Mouse (Mus musculus): ENCODE data around the gene Gm21974. TPM values are rescaled to one million over a fixed set of nuclear protein-coding genes. Genes with fewer than 3 reads are reported as not detected.

Gm21974 gene
- total and polyA plus RNA-seq, 3 experiments = not detected

GRCm38 (mm10) chr7:127903971-127904796 lies 8.9 kb upstream of the Gm21974 start, which contains the start of gene Bckdk:
Bckdk (plus strand) TSS chr7:127904082.
- Histone ChIP-seq H3K79me2 (replicated peaks; ENCODE audit: control insufficient read depth, extremely low read depth, insufficient read depth, poor library complexity, severe bottlenecking) (no peaks in the 10 kb centered on the region), H3K4me2 (ENCODE audit: insufficient read depth, low read depth, poor library complexity, severe bottlenecking) (peak within 1 kb of the TSS; percentile 75), H3K27me3 (replicated peaks) (no peaks in the 10 kb centered on the region), H3K9me3 (replicated peaks; ENCODE audit: low read length) (no peaks in the 10 kb centered on the region), H3K36me3 (replicated peaks in 1 of 2; ENCODE audit: control insufficient read depth in 1 of 2, insufficient read depth in 1 of 2, low read length in 1 of 2) (peaks cover 38 to 42% of the 10 kb centered on the region in 2 experiments), H3K9ac (ENCODE audit: insufficient read depth, low read depth) (peak within 1 kb of the TSS; percentile 94), H3K4me1 (ENCODE audit: control insufficient read depth in 1 of 2, insufficient read depth in 2 of 2) (peaks cover 7 to 14% of the 10 kb centered on the region in 2 experiments; a peak in 3 of 4 replicates), H3K27ac (ENCODE audit: insufficient read depth, low read depth) (no peak within 1 kb of the TSS), H3K4me3 (replicated peaks in 1 of 3; ENCODE audit: low read depth in 2 of 3, low read length in 2 of 3, poor library complexity in 1 of 3) (peak within 1 kb of the TSS; percentile 60 to 80 (median 71))
- DNase-seq (ENCODE audit: extremely low read depth) = peak; percentile 87
- in situ Hi-C loops (cut with MboI; ENCODE audit: low pct_ligation_motif_present, low pct_unique_long_range_greater_than_20kb, low sequenced_read_pairs) (no loop called here), dilution Hi-C loops (cut with MboI; ENCODE audit: extremely low pct_ligation_motif_present, extremely low pct_unique_long_range_greater_than_20kb, low sequenced_read_pairs) (no loop called here)
- no peak for TF ChIP-seq ZC3H11A (IDR thresholded peaks at IDR 0.05; ENCODE audit: low read depth, low read length)
- 0 out of 2 replicates have a peak, but pooled peaks have one; percentile 46 for TF ChIP-seq MEF2A (IDR thresholded peaks at IDR 0.05; ENCODE audit: borderline replicate concordance, low read depth, low read length)
- TF ChIP-seq TCF12 (IDR thresholded peaks at IDR 0.05; ENCODE audit: low read depth, low read length) = peak; percentile 63
- TF ChIP-seq KAT2A (IDR thresholded peaks at IDR 0.05; ENCODE audit: insufficient replicate concordance, low read length) = peak; percentile 84; the same call in 1 of the 2 replicates
- TF ChIP-seq CHD2 (IDR thresholded peaks at IDR 0.05; ENCODE audit: low read length) = peak; percentile 99
- 0 out of 2 replicates have a peak, but pooled peaks have one; percentile 35 for TF ChIP-seq IRF4 (IDR thresholded peaks at IDR 0.05; ENCODE audit: low read depth, low read length)
- TF ChIP-seq ETS1 (conservative IDR thresholded peaks at IDR 0.05; ENCODE audit: low read depth, low read length) = no peak
- TF ChIP-seq NELFE (IDR thresholded peaks at IDR 0.05; ENCODE audit: low read depth, low read length) = peak; percentile 87
- no peak for TF ChIP-seq E2F4 (IDR thresholded peaks at IDR 0.05; ENCODE audit: insufficient replicate concordance, low read depth, low read length)
- TF ChIP-seq HCFC1 (IDR thresholded peaks at IDR 0.05; ENCODE audit: low read depth, low read length) = peak; percentile 94
- TF ChIP-seq RCOR1 (conservative IDR thresholded peaks at IDR 0.05; ENCODE audit: low read depth, low read length) = no peak
- TF ChIP-seq POLR2AphosphoS2 (IDR thresholded peaks at IDR 0.05; ENCODE audit: low read depth, low read length) = no peak; the same call in 1 of the 2 replicates
- TF ChIP-seq ZNF384 (IDR thresholded peaks at IDR 0.05; ENCODE audit: low read depth, low read length) = no peak
- peak; percentile 85 for TF ChIP-seq POLR2A (IDR thresholded peaks at IDR 0.05; ENCODE audit: low read depth, low read length)
- peak; percentile 76 for TF ChIP-seq NRF1 (IDR thresholded peaks at IDR 0.05; ENCODE audit: low read depth, low read length)
- TF ChIP-seq MYC (IDR thresholded peaks at IDR 0.05; ENCODE audit: low read depth, low read length) = no peak
- peak; percentile 71 for TF ChIP-seq ELF1 (IDR thresholded peaks at IDR 0.05; ENCODE audit: low read depth, low read length)
- TF ChIP-seq ZMIZ1 (IDR thresholded peaks at IDR 0.05; ENCODE audit: low read depth, low read length) = peak; percentile 73; the same call in 1 of the 2 replicates

- Histone ChIP-seq H3K27me3 (replicated peaks) (no peaks in the 10 kb centered on the region), H3K9ac (ENCODE audit: insufficient read depth, low read depth) (no peak overlapping the region), H3K4me1 (ENCODE audit: control insufficient read depth in 1 of 2, insufficient read depth in 2 of 2) (peaks cover 7 to 15% of the 10 kb centered on the region in 2 experiments; a peak in 3 of 4 replicates), H3K79me2 (replicated peaks; ENCODE audit: control insufficient read depth, extremely low read depth, insufficient read depth, poor library complexity, severe bottlenecking) (no peaks in the 10 kb centered on the region), H3K27ac (ENCODE audit: insufficient read depth, low read depth) (no peak overlapping the region), H3K4me3 (replicated peaks in 1 of 3; ENCODE audit: low read depth in 2 of 3, low read length in 2 of 3, poor library complexity in 1 of 3) (no peak overlapping the region), H3K4me2 (ENCODE audit: insufficient read depth, low read depth, poor library complexity, severe bottlenecking) (no peak overlapping the region), H3K9me3 (replicated peaks; ENCODE audit: low read length) (no peaks in the 10 kb centered on the region), H3K36me3 (replicated peaks in 1 of 2; ENCODE audit: control insufficient read depth in 1 of 2, insufficient read depth in 1 of 2, low read length in 1 of 2) (peaks cover 14 to 18% of the 10 kb centered on the region in 2 experiments)
- TF ChIP-seq ZC3H11A (IDR thresholded peaks at IDR 0.05; ENCODE audit: low read depth, low read length) = no peak
- no peak for TF ChIP-seq E2F4 (IDR thresholded peaks at IDR 0.05; ENCODE audit: insufficient replicate concordance, low read depth, low read length)
- no peak for DNase-seq (ENCODE audit: extremely low read depth)
- dilution Hi-C loops (cut with MboI; ENCODE audit: extremely low pct_ligation_motif_present, extremely low pct_unique_long_range_greater_than_20kb, low sequenced_read_pairs) (no loop called here), in situ Hi-C loops (cut with MboI; ENCODE audit: low pct_ligation_motif_present, low pct_unique_long_range_greater_than_20kb, low sequenced_read_pairs) (no loop called here)
These were observed 6.5 kb upstream of the Gm21974 start for GRCm38 (mm10) chr7:127901772-127902171.
